Mouse (Mus musculus): ENCODE data around the gene Kcnq1.
A peak's percentile ranks its signal among the peaks of the same experiment; 100 is the strongest.

Gene Kcnq1

DNA sequence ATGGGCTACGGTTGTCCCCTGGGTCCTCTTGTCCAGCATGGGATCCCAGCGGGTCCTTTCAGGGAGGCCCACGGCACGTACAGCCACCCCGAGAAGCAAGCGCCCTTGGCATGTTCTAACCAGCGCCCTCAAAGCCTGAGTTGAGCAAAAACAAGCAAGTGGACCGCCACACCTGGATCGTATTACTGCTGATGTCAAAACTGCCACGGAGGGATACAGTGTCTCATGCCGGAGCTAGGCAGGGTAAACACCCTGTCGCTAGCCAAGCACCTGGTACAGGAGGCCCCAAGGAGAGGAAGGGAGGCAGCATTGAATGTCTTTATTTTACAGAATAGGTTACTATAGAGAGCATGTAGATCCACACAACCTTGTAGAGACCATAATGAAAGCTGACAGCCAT lies 310.2 kb downstream of the Kcnq1 start:
- DNase-seq (ENCODE audit: low spot score) = no peak

DNA sequence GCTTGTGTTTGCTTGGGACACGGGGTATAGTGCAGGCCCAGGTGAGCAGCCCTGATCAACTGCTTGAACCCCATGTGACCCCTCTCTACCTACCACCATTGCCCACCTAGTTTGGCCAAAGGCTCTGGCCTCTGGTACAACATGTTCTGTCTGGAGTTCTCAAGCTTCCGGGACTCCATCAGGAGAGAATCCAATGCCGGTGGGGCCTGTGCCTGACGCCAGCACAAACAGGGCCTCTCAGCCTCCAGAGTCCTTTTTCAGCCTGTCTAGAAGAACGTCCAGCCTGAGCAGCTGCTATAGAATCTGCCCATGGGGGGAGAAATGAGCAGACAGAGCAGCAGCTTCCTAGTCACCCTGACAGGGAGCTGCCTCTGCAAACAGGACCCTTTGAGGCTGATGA lies 311.7 kb downstream of the Kcnq1 start:
- DNase-seq (ENCODE audit: low spot score) = no peak

DNA sequence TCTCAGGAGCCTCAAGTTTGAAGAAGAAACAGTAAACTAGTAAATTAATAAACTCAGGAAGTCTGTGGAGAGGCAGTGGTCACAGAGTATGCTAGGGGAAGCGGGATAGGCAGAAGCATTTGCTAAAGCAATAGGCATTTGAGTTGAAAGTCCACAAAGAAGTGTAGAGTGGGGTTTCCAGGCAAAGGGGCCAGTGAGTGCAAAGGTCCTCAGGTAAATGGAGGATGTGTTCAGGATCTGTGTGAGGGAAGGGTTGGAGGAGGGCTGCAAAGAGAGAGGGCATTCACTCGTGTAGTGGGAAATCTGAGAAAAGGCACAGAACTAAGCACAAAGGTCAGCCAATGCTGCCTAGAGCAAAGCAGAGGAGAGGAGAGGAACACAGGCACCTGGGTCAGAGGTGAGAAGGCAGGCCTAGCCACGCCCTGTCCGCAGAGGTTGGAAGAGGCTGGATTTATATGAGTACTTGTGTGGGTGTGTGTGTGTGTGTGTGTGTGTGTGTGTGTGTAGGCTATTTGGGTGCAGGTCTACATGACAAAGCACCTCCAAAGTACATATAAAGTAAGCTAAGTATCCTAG lies 313.5 kb downstream of the Kcnq1 start:
- no peak for DNase-seq (ENCODE audit: low spot score)

DNA sequence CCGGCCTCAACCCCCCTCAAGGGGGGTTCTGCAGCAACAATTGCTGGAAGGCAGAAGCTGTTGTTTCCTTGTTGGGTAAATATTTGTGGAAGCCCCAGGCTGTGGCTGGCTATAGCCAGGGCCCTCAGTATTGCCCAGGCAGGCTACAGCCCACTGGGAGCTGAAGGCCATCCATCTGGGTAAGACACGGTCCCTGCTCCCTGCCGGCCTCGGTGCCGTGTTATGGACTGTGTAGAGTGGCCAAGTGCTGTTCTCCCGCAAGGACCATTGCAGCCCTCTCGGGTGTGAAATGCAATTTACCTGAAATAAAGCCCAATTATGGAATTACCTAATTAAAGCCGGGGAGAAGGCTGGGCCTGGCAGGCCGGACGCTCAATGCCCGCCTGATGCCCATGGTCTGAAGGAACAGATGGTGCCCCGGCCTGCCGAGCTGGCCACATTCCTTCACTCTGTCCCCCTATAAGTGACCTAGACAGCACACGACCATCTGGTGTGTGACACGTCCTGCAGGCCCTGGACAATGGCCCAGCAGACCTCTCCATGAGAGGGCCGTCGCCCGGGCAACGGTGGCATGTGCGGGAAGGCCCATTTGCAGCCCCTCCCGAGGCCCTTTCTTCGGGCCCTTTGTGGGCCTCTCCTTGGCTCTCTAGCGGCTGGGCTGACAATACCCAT lies 322.1 kb downstream of the Kcnq1 start:
- peak; percentile 85 for DNase-seq (ENCODE audit: low spot score)

DNA sequence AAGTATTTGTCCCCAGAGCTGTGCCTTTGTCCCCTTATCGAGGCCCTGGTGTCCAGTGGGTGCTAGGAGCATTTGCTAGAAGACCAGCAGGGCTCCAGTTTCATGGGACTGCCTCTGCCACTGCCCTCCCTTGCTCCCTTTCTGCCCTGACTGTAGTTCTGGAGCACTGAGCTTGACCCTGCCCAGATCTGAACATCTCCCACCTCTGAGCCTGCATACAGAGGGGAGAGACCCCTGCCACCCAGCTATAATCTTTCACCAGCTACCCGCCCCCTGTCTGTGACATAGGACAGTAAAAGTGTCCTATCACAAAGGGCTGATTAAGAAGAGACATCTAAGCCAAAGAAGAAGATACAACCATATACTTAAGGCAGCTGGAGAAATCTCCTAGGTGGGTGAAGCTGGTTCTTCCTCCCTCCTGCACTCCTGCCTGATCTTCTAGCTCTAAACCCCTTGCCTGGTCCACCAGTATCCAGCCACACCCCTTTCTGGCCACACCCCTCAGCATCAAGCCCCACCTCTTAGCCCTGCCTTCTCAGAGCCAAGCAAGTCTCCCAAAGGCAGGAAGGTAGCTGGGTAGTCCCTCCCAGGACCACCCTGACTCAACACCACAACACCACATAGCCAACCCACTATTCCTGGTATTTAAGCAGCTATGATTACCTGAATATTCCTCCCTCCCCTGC lies 322.8 kb downstream of the Kcnq1 start:
- DNase-seq (ENCODE audit: low spot score) = no peak

DNA sequence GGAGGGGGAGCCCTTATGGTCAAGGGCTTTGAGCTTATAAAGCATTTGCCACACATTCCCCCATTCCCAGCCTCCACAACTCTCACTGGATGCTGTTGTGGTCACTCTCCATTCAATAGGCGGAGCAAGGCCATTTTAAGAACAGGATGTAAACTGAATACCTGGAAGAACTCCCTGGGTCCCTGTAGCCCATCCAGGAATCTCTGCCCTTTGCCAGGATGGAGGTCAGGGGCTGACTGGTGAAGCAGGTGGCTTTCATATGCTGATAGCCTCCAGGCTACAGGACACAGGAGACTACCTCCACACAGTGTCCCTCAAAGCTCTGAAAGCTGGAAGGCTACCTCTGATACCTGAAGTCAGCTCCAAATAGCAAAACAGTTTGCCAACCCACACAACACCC lies 326.5 kb downstream of the Kcnq1 start:
- DNase-seq (ENCODE audit: low spot score) = no peak

DNA sequence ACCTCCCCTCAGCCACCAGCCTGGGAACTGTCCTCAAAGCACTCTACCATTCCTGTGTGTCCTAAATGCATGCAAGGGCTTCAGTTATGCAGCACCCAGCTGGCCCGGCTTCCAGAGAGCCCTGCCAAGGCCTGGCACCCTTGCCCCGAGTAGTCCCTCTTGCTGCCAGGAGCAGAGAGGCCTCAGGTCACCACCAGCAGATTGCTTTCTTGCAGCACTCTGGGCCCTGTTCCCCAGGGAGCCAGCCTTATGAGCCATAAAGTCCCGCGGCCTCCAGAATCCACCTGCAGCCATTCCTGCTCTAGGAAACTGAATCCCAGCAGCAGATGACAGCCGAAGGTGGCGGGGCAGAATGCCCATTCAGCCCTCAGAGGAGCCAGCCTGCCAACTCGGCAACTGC lies 327.2 kb downstream of the Kcnq1 start:
- DNase-seq (ENCODE audit: low spot score) = no peak

DNA sequence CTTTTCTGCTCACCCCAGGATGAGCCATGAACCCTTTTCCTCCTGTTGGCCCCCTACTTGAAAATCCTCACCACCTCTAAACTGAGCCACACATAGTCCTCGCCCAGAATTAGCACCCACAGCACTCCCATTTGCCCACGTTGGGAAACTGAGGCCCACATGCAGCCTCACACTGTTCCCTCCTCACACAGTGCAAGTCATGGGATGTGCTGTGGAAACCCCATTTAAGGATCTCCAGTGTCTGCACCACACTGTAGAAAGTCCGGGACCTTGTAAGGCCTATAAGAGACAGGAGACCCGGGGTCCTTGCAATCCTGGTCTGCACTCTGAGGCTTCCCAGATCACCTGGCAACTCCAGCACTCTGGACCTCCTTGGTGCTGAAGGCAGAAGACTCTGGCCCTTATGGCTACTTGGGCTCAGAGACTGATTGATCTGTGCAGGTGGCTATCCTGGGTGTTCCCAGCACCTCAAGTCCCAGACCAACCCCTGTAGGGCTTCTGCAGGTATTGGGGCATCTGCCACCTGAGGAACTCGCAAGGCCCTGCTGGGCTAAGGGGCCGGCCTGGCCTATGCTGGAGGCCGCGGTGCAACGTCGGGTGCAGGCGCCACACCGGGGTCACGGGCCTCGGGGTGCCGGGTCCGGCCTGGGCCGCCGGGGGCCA lies 331.2 kb downstream of the Kcnq1 start:
- no peak for DNase-seq (ENCODE audit: low spot score)

DNA sequence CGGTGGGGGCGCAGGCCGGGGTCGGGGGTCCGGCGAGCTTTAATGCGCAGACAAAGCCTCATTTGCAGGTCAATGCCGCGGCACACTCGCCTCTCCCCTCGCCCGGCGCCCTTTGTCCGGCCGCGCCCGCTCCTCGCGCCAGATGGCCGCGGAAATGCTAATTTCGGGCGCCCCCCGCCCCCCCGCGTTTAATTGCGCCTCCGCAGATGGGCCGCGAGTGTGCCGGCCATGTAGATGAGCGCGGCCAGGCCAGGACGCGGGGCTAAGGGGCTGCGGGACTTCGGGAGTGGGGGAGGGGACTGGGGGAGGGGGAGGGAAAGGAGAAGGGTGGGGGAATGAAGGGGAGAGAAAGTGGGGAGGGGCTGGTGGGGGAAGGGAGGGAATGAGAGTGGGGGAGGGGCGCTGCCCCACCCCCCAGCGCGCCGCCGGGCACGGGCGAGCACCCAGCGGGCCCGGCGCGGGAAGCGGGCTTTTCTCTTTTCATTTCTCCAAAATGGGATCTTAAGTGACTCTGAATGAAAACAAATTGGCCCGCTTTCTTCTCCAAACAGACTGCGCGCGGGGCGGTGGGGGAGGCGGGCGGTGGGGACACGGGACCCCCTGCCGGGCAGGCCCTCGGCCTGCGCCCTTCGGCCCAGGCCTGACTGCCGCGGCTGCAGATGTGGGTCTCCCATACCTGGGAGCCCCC lies 331.9 kb downstream of the Kcnq1 start:
- peak; percentile 75 for DNase-seq (ENCODE audit: low spot score)

DNA sequence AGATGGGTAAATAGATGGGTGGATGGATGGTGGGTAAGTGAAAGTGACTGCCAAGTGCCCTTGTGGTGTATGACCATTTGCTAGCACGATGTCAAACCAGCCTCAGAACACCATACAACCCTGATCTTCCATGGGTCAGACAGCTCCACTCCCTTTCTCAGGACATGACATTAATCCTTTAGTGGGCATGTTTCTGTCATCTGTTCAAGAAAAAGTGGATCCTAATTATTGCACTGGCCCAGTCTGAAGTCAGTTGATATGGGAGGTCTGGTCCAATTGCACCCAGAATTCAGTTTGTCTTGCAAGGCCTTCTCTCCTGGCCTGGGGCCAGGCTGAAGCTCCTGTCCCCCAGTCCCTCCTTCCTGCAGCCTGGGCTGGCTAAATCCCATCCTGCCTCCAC lies 332.8 kb downstream of the Kcnq1 start:
- no peak for DNase-seq (ENCODE audit: low spot score)

DNA sequence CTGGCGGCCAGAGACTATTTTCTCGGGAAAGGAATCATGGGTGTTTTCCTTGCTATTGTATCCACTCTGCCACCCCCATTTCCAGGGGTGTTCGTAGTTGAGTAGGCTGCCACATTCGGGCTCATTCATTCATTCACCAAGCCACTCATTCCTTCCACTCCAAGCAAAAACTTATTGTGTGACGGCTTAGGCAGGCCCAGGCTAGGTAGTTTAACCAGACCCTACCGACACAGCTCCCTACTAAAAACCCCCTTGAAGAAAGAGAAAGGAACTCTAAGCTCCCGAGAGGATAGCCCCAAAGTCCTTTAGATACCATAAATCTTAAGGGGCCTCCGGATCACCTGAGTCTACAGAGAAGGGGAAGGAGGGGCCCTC lies 338.4 kb downstream of the Kcnq1 start:
- DNase-seq (ENCODE audit: low spot score) = no peak

DNA sequence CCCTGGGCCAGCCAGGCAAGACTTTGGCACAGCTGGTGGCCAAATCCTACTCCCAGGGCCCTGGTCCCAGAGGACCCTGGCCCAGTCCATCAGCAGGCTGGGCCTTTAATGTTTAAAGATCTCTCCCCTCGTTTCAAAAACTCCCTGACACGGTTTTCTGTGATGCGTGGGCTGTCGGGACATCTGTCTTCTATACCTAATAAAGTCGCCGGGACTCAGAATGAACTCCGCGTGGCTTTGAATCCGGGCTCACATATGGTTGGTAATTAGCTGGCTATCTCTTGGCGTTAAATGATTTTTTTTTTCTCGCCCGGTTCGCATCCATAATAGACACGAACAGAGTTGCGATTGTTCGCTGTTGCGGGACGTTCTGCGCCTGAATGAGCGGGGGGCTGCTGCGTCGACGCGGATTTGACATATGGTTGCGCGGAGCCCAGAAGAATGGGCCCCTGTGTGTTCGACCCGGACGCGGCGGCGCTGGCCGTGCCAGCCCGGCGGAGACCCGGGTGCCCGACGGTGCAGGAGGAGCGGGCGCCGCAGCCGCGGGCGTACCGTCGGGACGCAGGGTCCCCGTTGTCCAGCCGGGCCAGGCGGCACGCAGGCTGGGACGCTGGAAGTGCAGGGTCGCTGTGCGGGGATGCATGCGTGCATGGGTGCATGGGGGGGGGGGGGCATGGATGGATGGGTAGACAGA lies 338.9 kb downstream of the Kcnq1 start:
- DNase-seq (ENCODE audit: low spot score) = peak; percentile 57

DNA sequence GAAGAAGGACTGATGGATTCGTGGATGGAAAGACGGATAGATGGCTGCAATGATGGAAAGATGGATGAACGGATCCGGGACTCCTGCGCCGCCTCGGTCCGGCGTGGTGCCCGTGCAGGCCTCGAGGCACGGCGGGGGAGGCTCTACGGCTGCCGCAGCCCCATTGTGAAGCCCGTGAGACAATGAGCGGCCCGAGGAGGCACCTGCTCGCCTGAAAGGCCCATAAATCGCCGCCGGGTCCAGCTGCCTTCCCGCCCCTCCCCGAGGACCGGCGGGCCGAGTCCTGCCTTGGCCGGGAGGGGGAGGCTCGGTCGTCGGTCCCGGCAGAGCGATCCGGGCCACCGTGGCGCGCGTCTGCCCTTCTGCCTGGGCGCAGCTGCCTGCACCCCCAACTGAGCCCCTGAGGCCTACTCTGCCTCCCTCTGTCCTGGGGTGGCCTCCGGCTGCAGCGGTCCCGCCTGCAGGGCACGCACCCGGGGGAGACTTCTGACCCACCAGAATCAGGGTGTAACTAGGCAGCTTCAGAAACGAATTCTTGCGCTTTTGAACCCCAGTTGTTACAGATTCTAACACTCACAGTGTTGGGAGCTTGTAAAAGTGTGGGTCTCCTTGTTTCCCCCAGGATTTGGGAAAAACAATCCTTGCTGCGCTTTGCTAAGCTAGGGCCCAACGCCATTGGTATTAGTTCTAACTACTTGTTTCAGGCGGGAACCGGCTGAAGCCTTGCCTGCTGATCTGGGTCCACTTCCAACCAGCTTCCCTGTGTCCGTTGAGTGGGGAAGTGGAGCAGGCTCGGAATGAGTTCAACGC lies 339.7 kb downstream of the Kcnq1 start:
- peak; percentile 53 for DNase-seq (ENCODE audit: low spot score)

DNA sequence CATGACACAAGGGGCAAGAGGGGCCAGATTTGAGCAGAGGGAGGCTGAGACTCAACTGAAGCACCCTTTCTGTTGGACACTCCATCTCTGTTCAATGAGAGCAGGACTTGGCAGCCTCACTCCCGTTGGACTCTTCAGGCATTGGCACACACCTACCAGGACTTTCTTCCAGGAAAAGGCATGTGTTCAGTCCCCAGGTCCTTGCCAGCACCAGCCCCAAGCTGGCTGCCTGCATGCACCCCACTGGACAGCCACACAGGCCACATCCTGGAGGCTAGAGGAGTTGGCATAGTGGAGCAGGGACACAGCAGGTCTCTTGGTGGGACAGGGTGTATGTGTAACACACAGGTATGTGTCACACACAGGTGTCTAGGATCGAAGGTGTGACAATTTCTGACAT lies 341.0 kb downstream of the Kcnq1 start:
- no peak for DNase-seq (ENCODE audit: low spot score)

DNA sequence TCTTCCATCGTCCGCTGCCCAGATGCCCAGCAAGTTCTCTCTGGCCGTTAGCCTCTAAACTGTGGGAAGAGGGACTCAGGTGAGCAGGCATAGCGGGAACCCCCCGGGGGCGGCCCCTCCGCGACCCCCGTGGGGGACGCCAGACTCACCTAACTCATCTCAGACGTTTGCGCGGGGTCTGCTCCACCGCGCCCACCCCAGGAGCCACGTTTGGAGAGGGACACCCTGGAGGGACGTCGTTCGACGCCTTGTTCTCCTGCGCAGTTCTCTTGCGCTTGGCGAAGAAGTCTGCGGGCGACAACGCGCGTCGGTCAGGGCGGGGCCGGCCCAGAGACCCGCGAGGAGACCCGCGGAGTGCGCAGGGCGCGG lies 352.8 kb downstream of the Kcnq1 start:
- DNase-seq (ENCODE audit: low spot score) = no peak

DNA sequence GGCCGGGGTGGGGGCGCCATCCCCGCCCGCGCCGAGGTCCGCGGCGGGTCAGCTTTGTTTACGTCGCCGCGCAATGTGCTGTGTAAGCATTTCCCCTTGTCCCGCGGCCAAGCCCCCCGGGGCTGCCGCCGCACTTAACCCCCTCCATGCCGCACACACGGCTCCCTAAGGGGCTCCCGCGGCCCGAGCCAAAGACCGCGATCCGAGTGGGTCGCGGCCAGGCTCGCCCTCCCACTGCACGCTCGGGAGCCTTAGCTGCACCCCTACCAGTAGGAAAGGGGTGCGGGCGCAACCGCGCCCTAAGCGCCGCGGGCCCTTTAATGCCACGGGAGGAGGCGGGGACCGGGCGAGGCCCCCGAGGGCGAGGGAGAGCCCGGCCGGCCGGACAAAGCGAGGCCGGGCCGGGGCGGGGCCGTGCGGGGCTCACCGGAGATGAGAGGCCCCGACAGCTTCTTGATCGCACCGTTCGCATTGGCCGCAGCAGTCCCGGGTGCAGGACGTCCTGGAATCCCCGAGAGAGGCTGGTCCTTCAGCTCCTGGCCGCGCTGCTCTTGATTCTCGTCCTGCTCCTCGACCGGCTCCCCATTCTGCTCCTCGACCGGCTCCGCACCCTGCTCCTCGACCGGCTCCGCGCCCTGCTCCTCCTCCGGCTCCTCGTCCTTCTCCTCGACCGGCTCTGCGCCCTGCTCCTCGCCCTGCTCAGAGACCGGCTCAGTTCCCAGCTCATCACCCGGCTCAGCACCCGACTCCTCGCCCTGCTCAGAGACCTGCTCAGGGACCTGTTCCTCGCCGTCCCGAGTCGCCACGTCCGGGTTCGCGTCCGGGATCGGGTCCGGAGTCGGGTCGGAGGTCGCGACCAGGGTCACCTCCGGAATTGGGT lies 353.4 kb downstream of the Kcnq1 start:
- DNase-seq (ENCODE audit: low spot score) = no peak

DNA sequence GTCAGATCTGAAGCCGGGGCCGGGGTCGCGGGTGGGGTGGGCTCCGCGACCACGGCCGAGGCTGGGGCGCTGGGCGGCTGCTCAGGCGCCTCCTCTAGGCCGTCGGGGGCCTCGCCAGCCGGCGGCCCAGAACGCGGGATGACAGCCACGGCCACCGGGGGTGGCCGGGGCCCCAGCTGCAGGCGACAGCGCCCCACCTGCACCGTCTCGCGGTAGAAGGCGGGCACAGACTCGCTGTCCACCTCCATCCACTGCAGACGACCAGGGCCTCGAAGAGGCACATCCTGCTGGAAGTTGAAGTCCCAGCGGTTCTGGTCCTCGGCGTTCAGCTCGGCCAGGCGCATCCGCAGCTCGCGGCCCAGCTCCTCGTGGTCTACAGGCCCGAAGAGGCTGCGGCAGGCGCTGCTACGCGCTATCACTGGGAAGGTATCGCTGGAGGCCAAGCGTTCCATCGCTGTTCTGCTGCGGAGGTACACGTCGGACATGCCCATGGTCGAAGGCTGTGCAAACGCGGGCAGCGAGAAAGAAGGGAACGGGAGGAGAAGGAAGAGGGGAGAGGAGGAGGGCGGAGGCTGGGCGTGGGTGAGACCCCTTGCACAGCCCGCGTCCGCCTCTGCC lies 354.2 kb downstream of the Kcnq1 start:
- DNase-seq (ENCODE audit: low spot score) = no peak

DNA sequence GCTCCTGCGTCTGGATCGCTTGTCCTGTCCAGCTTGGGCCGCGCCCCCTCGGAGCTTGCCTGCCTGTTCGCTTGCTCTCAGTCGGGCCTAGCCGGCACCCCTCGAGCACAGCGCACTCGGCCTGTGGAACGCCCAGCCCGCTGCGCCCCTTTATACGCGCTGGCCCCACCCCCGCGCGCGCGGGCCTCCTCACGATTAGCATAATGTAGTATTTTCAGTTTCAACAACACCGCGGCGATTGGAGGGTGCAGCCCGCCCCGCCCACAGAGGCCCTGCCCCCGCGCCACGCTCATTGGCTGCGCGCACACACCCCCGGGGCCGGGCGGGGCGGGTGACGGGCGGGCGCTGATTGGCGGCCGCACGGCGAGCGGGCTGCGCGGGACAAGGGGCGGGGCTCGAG lies 354.7 kb downstream of the Kcnq1 start, which contains the start of gene Cdkn1c:
Gene Cdkn1c (minus strand): TSS at position 177 of the 400 bp plus-strand sequence.
- peak; percentile 88 for DNase-seq (ENCODE audit: low spot score)

DNA sequence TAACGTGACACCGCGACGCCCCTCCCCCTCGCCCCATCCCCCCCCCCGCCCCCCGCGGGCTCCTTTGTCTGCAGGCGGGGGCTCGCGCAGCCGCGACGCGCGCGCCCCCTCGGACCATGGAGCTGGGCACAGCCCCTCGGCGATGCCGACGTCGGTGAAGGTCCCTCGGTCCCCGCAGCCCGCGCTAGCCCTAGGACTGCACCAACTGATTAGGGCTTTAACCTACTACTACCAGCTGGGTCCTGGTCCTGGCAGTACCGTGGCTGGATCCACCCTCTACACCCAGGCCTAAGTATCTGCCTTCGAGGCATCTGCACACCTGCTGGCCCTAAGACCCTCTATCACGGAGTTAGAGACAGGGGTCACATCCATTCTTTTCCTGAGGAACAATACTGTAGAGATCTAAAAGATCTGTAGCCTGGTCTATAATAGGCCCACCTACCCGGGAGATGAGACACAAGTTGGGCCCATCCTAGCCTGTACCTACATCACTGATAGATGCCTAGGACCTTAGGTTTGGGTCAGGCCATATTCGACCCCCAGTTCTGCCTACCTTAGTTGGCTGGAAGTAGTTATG lies 355.2 kb downstream of the Kcnq1 start:
- no peak for DNase-seq (ENCODE audit: low spot score)

Measured in retina, embryonic 14.5 days (tissue).